Mouse (Mus musculus) kidney, postnatal 36 days (tissue): ENCODE results near the gene Dhx30.

Source experiments
- DNase-seq, 2 experiments: peaks; one replicate each; pipeline ENCODE4 v3.0.0; 2021 to 2022; ENCODE audit warnings: mixed read lengths in 2 of 2

The Dhx30 gene

DNA sequence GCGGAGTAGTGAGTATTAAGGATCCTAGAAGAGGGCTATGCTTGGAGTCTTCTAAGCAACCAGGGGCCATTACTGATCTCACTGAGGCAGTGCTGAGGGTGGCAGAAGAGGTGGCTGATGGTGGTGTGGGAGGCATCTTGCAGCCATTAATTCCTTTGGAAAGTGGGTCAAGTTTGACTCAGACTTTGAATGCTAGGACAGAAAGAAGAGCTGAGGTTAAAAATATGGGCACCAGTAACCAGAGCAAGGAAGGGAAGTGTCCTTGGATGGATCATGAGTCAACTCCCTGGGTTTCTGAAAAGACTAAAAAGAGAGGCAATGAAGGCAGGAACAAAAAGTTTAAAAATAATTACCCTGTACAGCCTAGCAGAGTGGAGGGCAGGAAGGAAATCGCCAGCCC lies 79.1 kb downstream of the Dhx30 start:
- DNase-seq: no peak

DNA sequence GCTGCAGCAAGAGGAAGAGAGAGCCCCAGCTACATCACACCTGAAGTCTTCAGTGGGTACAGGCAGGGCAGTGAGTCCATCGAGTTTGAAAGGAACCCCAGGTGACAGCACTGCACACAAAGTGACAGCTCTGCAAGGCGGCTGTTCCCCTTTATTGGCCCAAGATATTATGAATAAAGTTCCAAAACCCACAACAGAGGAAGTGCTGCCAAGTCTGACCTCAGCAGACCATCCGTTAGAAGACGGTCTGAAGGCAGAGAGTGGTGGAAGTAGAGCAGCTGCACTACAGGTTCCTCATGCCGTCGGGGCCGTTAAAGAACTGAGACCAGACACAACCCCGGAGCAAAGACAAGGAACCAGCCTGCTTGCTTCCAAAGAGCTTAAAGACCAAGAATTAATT lies 79.7 kb downstream of the Dhx30 start:
- DNase-seq: no peak

DNA sequence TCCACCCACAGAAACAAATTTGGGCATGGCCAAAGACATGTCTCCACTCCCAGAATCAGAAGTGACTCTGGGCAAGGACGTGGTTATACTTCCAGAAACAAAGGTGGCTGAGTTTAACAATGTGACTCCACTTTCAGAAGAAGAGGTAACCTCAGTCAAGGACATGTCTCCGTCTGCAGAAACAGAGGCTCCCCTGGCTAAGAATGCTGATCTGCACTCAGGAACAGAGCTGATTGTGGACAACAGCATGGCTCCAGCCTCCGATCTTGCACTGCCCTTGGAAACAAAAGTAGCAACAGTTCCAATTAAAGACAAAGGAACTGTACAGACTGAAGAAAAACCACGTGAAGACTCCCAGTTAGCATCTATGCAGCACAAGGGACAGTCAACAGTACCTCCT lies 82.5 kb downstream of the Dhx30 start:
- no peak for DNase-seq
